Mouse (Mus musculus): ENCODE data around the gene Fras1. TPM values are rescaled to one million over a fixed set of nuclear protein-coding genes. Genes with fewer than 3 reads are reported as not detected.

Fras1 gene
- polyA plus RNA-seq, 1 experiment from 2014 or later = 5.9 TPM

- no peak for DNase-seq (ENCODE audit: low spot score)
- H3K27ac ChIP-seq (replicated peaks) = no peak overlapping the region
- 67% methylated on average over 4 of the region's 4 CpGs for WGBS
- peaks cover 32% of the 10 kb centered on the region for H3K4me1 ChIP-seq
- H3K9me3 ChIP-seq (replicated peaks) = no peaks in the 10 kb centered on the region
- no peaks in the 10 kb centered on the region for H3K36me3 ChIP-seq
- peak overlapping the region; percentile 70 for H3K4me3 ChIP-seq
- H3K27me3 ChIP-seq (ENCODE audit: low read depth, poor library complexity, severe bottlenecking) = peaks cover 37% of the 10 kb centered on the region
These were observed 2.5 kb downstream of the Fras1 start for GRCm38 (mm10) chr5:96376216-96376615.

- H3K27me3 ChIP-seq (ENCODE audit: low read depth, poor library complexity, severe bottlenecking) = no peaks in the 10 kb centered on the region
- no peak for DNase-seq (ENCODE audit: low spot score)
- 68% methylated on average over 15 of the region's 15 CpGs for WGBS
- no peak overlapping the region for H3K4me3 ChIP-seq
- H3K9me3 ChIP-seq (replicated peaks) = peaks cover 10% of the 10 kb centered on the region; the same call in 1 of the 2 replicates
- no peak overlapping the region for H3K27ac ChIP-seq (replicated peaks)
- no peaks in the 10 kb centered on the region for H3K36me3 ChIP-seq
- peaks cover 11% of the 10 kb centered on the region for H3K4me1 ChIP-seq
These were observed 12.6 kb downstream of the Fras1 start for GRCm38 (mm10) chr5:96386138-96386933.

- WGBS = 95% methylated on average over 8 of the region's 8 CpGs
- H3K36me3 ChIP-seq = no peaks in the 10 kb centered on the region
- H3K9me3 ChIP-seq (replicated peaks) = peaks cover 10% of the 10 kb centered on the region; the same call in 1 of the 2 replicates
- no peak for DNase-seq (ENCODE audit: low spot score)
- no peak overlapping the region for H3K27ac ChIP-seq (replicated peaks)
- H3K27me3 ChIP-seq (ENCODE audit: low read depth, poor library complexity, severe bottlenecking) = no peaks in the 10 kb centered on the region
- H3K4me3 ChIP-seq = no peak overlapping the region
- peaks cover 11% of the 10 kb centered on the region for H3K4me1 ChIP-seq
These were observed 14.6 kb downstream of the Fras1 start for GRCm38 (mm10) chr5:96388306-96388705.

- Histone ChIP-seq H3K4me3 (no peak overlapping the region), H3K27me3 (ENCODE audit: low read depth, poor library complexity, severe bottlenecking) (no peaks in the 10 kb centered on the region), H3K4me1 (peaks cover 11% of the 10 kb centered on the region), H3K9me3 (replicated peaks) (peaks cover 10% of the 10 kb centered on the region; the same call in 1 of the 2 replicates), H3K36me3 (no peaks in the 10 kb centered on the region), H3K27ac (replicated peaks) (no peak overlapping the region)
- 94% methylated on average over 11 of the region's 11 CpGs for WGBS
- DNase-seq (ENCODE audit: low spot score) = no peak
These were observed 16.3 kb downstream of the Fras1 start for GRCm38 (mm10) chr5:96389963-96390623.

GRCm38 (mm10) chr5:96391086-96391485 is 17.3 kb downstream of the Fras1 start:
- peaks cover 10% of the 10 kb centered on the region; the same call in 1 of the 2 replicates for H3K9me3 ChIP-seq (replicated peaks)
- H3K4me3 ChIP-seq = no peak overlapping the region
- 89% methylated on average over 4 of the region's 4 CpGs for WGBS
- no peak for DNase-seq (ENCODE audit: low spot score)
- no peak overlapping the region for H3K27ac ChIP-seq (replicated peaks)
- H3K27me3 ChIP-seq (ENCODE audit: low read depth, poor library complexity, severe bottlenecking) = no peaks in the 10 kb centered on the region
- H3K36me3 ChIP-seq = no peaks in the 10 kb centered on the region
- peaks cover 13% of the 10 kb centered on the region for H3K4me1 ChIP-seq

- Histone ChIP-seq H3K4me1 (peaks cover 18% of the 10 kb centered on the region), H3K4me3 (no peak overlapping the region), H3K27me3 (ENCODE audit: low read depth, poor library complexity, severe bottlenecking) (no peaks in the 10 kb centered on the region), H3K27ac (replicated peaks) (no peak overlapping the region), H3K36me3 (no peaks in the 10 kb centered on the region), H3K9me3 (replicated peaks) (no peaks in the 10 kb centered on the region)
- 95% methylated on average over 4 of the region's 4 CpGs for WGBS
- no peak for DNase-seq (ENCODE audit: low spot score)
These were observed 21.2 kb downstream of the Fras1 start for GRCm38 (mm10) chr5:96394947-96395346.

- Histone ChIP-seq H3K27me3 (ENCODE audit: low read depth, poor library complexity, severe bottlenecking) (no peaks in the 10 kb centered on the region), H3K27ac (replicated peaks) (no peak overlapping the region), H3K36me3 (no peaks in the 10 kb centered on the region), H3K9me3 (replicated peaks) (no peaks in the 10 kb centered on the region), H3K4me1 (peaks cover 18% of the 10 kb centered on the region), H3K4me3 (no peak overlapping the region)
- peak; percentile 17 for DNase-seq (ENCODE audit: low spot score)
- 39% methylated on average over 5 of the region's 5 CpGs for WGBS
These were observed 22.3 kb downstream of the Fras1 start for GRCm38 (mm10) chr5:96395786-96396650.

GRCm38 (mm10) chr5:96402555-96402954 is 28.8 kb downstream of the Fras1 start:
- Histone ChIP-seq H3K27me3 (ENCODE audit: low read depth, poor library complexity, severe bottlenecking) (no peaks in the 10 kb centered on the region), H3K36me3 (no peaks in the 10 kb centered on the region), H3K4me1 (0 out of 2 replicates have a peak, but pooled peaks cover 7% of the 10 kb centered on the region), H3K4me3 (no peak overlapping the region), H3K9me3 (replicated peaks) (0 out of 2 replicates have a peak, but pooled peaks cover 4% of the 10 kb centered on the region), H3K27ac (replicated peaks) (no peak overlapping the region)
- 83% methylated on average over 3 of the region's 3 CpGs for WGBS
- no peak for DNase-seq (ENCODE audit: low spot score)

GRCm38 (mm10) chr5:96405139-96405842 is 31.5 kb downstream of the Fras1 start:
- H3K27ac ChIP-seq (replicated peaks) = no peak overlapping the region
- no peak for DNase-seq (ENCODE audit: low spot score)
- no peaks in the 10 kb centered on the region for H3K36me3 ChIP-seq
- no peak overlapping the region for H3K4me3 ChIP-seq
- WGBS = 73% methylated on average over 8 of the region's 8 CpGs
- H3K4me1 ChIP-seq = 0 out of 2 replicates have a peak, but pooled peaks cover 3% of the 10 kb centered on the region
- H3K27me3 ChIP-seq (ENCODE audit: low read depth, poor library complexity, severe bottlenecking) = no peaks in the 10 kb centered on the region
- 0 out of 2 replicates have a peak, but pooled peaks cover 4% of the 10 kb centered on the region for H3K9me3 ChIP-seq (replicated peaks)

- no peaks in the 10 kb centered on the region for H3K36me3 ChIP-seq
- WGBS = 91% methylated on average over 2 of the region's 2 CpGs
- H3K27me3 ChIP-seq (ENCODE audit: low read depth, poor library complexity, severe bottlenecking) = no peaks in the 10 kb centered on the region
- no peak for DNase-seq (ENCODE audit: low spot score)
- H3K4me3 ChIP-seq = no peak overlapping the region
- H3K9me3 ChIP-seq (replicated peaks) = no peaks in the 10 kb centered on the region
- H3K4me1 ChIP-seq = 0 out of 2 replicates have a peak, but pooled peaks cover 3% of the 10 kb centered on the region
- H3K27ac ChIP-seq (replicated peaks) = no peak overlapping the region
These were observed 34.5 kb downstream of the Fras1 start for GRCm38 (mm10) chr5:96408291-96408690.

GRCm38 (mm10) chr5:96412754-96413394 is 39.1 kb downstream of the Fras1 start:
- Histone ChIP-seq H3K9me3 (replicated peaks) (no peaks in the 10 kb centered on the region), H3K36me3 (no peaks in the 10 kb centered on the region), H3K4me1 (0 out of 2 replicates have a peak, but pooled peaks cover 3% of the 10 kb centered on the region), H3K27me3 (ENCODE audit: low read depth, poor library complexity, severe bottlenecking) (no peaks in the 10 kb centered on the region), H3K27ac (replicated peaks) (no peak overlapping the region), H3K4me3 (no peak overlapping the region)
- 87% methylated on average over 11 of the region's 11 CpGs for WGBS
- no peak for DNase-seq (ENCODE audit: low spot score)

All from midbrain, embryonic 10.5 days (tissue).